Mouse (Mus musculus): Measurements from ENCODE around the gene Fam181a.

Gene Fam181a

DNA sequence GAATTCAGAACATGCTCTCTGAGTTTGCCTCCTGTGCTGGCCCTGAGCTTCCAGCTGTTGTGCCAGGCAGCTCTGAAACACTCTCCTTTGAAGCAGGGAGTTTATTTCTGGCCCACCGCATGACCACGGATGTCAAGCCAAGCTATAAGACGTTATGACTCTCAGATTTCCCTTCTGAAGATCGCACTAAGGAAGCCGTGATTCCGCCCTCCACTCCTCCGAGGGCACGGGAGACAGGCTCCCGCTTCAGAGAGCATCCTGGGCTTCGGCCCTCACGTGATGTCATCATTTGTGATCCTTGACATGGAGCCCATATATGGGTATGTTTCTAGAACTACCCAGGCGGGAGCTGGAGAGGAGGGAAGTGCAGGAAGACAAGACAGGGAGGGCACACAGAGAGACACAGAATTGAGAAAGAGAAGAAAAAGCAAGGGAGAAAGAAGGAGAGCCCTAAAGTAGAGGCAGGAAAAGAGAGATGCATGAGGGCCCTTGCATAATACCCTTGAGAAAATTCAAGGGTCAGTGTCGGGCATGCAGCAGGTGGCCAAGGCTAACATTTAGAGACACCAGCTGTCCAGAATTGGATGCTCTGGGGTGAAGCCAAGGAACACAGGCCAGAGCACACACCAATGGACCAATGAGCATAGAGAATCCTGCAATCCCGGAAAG is 45.1 kb downstream of the Fam181a start, which contains the start of gene Asb2:
Asb2 (minus strand) TSS at position 256 of the 669 bp plus-strand sequence.
- no peaks in the 10 kb centered on the region for H3K36me3 ChIP-seq (ENCODE audit: insufficient read depth, low read length)
- H3K4me1 ChIP-seq (replicated peaks; ENCODE audit: low read depth, low read length) = no peaks in the 10 kb centered on the region
- H3K4me3 ChIP-seq (replicated peaks; ENCODE audit: low read length) = no peak within 1 kb of the TSS
- TF ChIP-seq CTCF (conservative IDR thresholded peaks at IDR 0.05; ENCODE audit: low read length) (no peak), NANOG (IDR thresholded peaks at IDR 0.05; ENCODE audit: borderline replicate concordance, low read length) (no peak), POU5F1 (IDR thresholded peaks at IDR 0.05; ENCODE audit: borderline replicate concordance, low read length) (no peak)
- 0 out of 2 replicates have a peak, but pooled peaks cover 3% of the 10 kb centered on the region for H3K9me3 ChIP-seq (ENCODE audit: low read length)
- H3K27me3 ChIP-seq (ENCODE audit: insufficient read depth, low read length) = peaks cover 5% of the 10 kb centered on the region; the same call in 1 of the 2 replicates

DNA sequence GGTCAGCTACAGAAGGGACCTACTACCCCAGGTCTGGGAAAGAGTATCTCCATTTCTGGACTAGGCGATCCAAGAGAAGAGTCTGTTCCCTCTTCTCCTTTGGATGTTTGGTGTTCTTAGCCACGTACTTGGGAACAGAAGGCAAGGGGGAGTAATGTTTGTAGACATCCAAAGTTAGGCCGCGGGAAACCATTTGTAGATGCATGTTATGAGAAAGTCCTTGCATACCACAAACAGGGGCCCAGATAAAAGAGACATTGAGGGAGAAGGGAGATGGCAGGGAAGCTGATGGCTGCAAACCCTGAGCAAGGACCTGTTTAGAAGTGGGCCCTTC is 45.6 kb downstream of the Fam181a start:
- Histone ChIP-seq H3K4me1 (replicated peaks; ENCODE audit: low read depth, low read length) (no peaks in the 10 kb centered on the region), H3K36me3 (ENCODE audit: insufficient read depth, low read length) (no peaks in the 10 kb centered on the region), H3K4me3 (replicated peaks; ENCODE audit: low read length) (no peak overlapping the region), H3K27me3 (ENCODE audit: insufficient read depth, low read length) (peaks cover 5% of the 10 kb centered on the region; the same call in 1 of the 2 replicates), H3K9me3 (ENCODE audit: low read length) (0 out of 2 replicates have a peak, but pooled peaks cover 3% of the 10 kb centered on the region)
- TF ChIP-seq NANOG (IDR thresholded peaks at IDR 0.05; ENCODE audit: borderline replicate concordance, low read length) (no peak), CTCF (conservative IDR thresholded peaks at IDR 0.05; ENCODE audit: low read length) (no peak), POU5F1 (IDR thresholded peaks at IDR 0.05; ENCODE audit: borderline replicate concordance, low read length) (no peak)

DNA sequence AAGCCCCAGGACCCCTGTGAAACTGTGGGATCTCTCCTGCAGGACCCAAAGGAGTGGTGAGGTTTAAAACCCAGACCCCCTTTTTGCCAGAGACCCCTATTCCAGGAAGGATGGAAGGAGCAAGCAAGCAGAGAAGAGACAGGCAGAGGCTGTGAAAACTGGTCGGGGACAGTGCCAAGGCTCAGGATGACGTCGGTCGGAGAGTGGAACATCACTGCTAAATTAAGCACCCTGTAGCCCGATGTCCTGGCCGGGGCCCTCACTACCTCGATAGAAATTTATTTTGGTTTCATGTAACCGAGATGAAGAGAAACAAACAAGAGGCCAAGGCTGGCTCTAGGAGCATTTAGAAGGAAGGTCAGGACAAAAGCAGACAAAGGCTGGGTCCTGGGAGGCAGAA is 47.4 kb downstream of the Fam181a start:
- Histone ChIP-seq H3K4me1 (replicated peaks; ENCODE audit: low read depth, low read length) (no peaks in the 10 kb centered on the region), H3K4me3 (replicated peaks; ENCODE audit: low read length) (no peak overlapping the region), H3K36me3 (ENCODE audit: insufficient read depth, low read length) (no peaks in the 10 kb centered on the region), H3K27me3 (ENCODE audit: insufficient read depth, low read length) (peaks cover 10% of the 10 kb centered on the region; the same call in 1 of the 2 replicates), H3K9me3 (ENCODE audit: low read length) (no peaks in the 10 kb centered on the region)
- no peak for TF ChIP-seq NANOG (IDR thresholded peaks at IDR 0.05; ENCODE audit: borderline replicate concordance, low read length)
- no peak for TF ChIP-seq POU5F1 (IDR thresholded peaks at IDR 0.05; ENCODE audit: borderline replicate concordance, low read length)
- TF ChIP-seq CTCF (conservative IDR thresholded peaks at IDR 0.05; ENCODE audit: low read length) = no peak

DNA sequence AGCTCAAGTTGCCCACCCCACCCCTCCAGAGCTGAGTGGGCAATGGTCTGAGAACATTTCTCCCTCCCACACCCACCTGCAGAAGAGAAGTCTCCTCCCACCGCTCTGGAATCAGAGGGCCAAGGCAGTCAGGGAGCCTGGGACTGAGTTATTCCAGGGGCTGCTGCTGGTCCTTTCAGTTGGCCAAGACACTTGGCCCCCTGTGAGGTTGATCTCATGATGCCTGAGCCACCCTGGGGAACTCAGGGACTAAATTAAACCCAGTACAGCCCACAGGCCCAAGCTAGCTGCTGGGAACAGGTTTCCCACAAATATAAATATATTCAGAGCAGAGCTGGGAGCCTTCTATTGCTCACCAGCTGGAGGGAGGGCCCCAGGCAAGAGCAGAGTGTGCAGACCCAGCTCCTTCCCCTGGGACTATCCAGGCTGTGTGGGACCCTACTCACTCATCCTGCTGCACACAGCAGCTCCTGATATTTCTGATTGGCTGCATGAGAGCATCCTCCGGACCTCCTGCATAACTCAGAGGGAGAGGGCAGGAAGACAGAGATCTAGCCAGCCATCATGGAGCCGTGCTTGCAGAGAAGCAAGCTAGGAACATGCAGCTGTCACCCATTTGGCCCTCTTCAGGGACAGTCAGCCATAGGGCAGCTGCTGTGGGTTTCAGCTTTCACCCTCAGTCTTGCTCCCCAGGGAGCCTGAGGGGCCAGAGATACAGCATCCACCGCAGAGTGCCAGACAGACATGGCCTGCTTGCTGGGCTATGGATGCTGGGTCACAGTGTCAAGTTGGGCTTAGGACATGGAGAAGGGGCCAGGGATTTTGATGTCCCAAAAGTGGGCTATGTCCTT is 48.4 kb downstream of the Fam181a start:
- no peaks in the 10 kb centered on the region for H3K36me3 ChIP-seq (ENCODE audit: insufficient read depth, low read length)
- H3K9me3 ChIP-seq (ENCODE audit: low read length) = no peaks in the 10 kb centered on the region
- H3K4me1 ChIP-seq (replicated peaks; ENCODE audit: low read depth, low read length) = no peaks in the 10 kb centered on the region
- H3K4me3 ChIP-seq (replicated peaks; ENCODE audit: low read length) = no peak overlapping the region
- TF ChIP-seq NANOG (IDR thresholded peaks at IDR 0.05; ENCODE audit: borderline replicate concordance, low read length) = no peak
- no peak for TF ChIP-seq POU5F1 (IDR thresholded peaks at IDR 0.05; ENCODE audit: borderline replicate concordance, low read length)
- no peak for TF ChIP-seq CTCF (conservative IDR thresholded peaks at IDR 0.05; ENCODE audit: low read length)
- peaks cover 17% of the 10 kb centered on the region; the same call in 1 of the 2 replicates for H3K27me3 ChIP-seq (ENCODE audit: insufficient read depth, low read length)

DNA sequence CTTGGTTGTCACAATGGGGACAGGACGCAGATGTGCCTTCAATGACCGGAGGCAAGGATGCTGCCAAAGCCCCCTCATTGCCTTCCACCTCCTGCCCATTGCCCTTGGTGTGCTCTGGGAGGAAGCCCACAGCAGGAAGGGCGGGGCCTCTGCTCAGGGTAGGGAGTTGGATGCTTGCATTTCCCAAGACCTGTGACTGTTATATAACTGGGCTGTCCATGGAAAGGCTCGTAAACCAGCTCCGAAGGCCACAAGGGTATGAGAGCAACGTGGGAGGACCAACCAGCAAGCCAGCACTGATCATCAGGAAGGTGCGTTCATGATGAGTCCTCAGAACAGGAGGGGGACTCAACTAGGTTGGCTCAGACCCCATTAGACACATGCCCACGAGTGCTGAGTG is 50.0 kb downstream of the Fam181a start:
- H3K9me3 ChIP-seq (ENCODE audit: low read length) = no peaks in the 10 kb centered on the region
- no peaks in the 10 kb centered on the region for H3K4me1 ChIP-seq (replicated peaks; ENCODE audit: low read depth, low read length)
- TF ChIP-seq NANOG (IDR thresholded peaks at IDR 0.05; ENCODE audit: borderline replicate concordance, low read length) (no peak), POU5F1 (IDR thresholded peaks at IDR 0.05; ENCODE audit: borderline replicate concordance, low read length) (no peak)
- H3K4me3 ChIP-seq (replicated peaks; ENCODE audit: low read length) = no peak overlapping the region
- H3K27me3 ChIP-seq (ENCODE audit: insufficient read depth, low read length) = 0 out of 2 replicates have a peak, but pooled peaks cover 15% of the 10 kb centered on the region
- no peaks in the 10 kb centered on the region for H3K36me3 ChIP-seq (ENCODE audit: insufficient read depth, low read length)

DNA sequence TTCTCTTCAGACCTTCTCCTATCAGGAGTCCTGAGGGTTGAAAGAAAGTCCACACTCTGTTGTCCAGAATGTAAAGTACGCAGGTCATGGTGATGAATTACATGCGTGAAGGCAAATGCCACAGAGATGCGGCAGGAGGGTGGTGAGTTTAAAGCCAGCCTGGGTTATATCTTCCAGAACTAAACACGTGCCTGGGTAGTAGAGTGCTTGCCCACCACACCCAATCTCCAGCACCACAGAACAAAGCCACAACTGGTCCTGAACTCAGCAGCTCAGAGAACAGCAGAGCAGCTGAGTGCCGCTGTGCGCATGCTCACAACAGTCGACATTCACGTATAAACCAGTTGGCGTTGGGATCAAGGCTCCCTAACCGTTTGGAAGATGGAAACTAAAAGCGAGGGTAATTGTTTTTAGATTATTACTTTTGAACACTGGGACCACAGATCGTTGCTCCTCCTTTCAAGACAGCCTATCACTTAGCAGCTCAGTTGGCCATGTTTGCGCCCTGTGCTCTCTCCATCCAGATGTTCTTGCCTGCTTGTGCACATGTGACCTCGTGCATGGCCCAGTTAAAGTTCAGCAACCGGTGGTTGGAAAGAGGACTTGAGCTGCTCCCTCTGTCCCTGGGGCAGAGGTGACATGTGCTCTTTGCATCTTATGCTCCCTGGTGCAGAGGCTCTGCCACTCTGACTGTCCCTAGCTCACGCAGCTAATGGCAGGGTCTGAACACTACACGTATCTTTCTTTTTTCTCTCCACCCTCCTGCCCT is 50.9 kb downstream of the Fam181a start:
- Histone ChIP-seq H3K27me3 (ENCODE audit: insufficient read depth, low read length) (0 out of 2 replicates have a peak, but pooled peaks cover 15% of the 10 kb centered on the region), H3K36me3 (ENCODE audit: insufficient read depth, low read length) (no peaks in the 10 kb centered on the region), H3K9me3 (ENCODE audit: low read length) (no peaks in the 10 kb centered on the region), H3K4me3 (replicated peaks; ENCODE audit: low read length) (no peak overlapping the region), H3K4me1 (replicated peaks; ENCODE audit: low read depth, low read length) (no peaks in the 10 kb centered on the region)
- TF ChIP-seq CTCF (conservative IDR thresholded peaks at IDR 0.05; ENCODE audit: low read length) = no peak
- no peak for TF ChIP-seq NANOG (IDR thresholded peaks at IDR 0.05; ENCODE audit: borderline replicate concordance, low read length)
- TF ChIP-seq POU5F1 (IDR thresholded peaks at IDR 0.05; ENCODE audit: borderline replicate concordance, low read length) = no peak

DNA sequence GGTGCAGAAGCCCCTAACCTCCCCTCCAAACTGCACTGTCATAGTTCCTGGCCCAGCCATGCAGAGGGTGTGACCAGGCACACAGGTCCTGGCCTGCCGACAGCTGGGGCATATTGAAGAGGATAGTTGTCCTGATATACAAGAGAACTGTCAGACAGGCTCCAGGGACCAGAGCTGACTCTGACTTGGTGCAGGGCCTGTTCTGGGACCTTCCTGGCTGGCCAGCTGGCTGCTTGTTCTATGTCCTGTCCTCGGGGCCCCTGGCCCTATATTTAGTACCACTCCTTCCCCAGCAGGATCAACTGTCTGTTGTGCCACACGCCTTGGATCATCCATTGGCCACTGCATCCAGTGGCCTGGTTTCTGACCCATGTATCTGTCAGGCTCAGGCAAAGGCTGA is 51.6 kb downstream of the Fam181a start:
- Histone ChIP-seq H3K27me3 (ENCODE audit: insufficient read depth, low read length) (0 out of 2 replicates have a peak, but pooled peaks cover 15% of the 10 kb centered on the region), H3K4me3 (replicated peaks; ENCODE audit: low read length) (no peak overlapping the region), H3K4me1 (replicated peaks; ENCODE audit: low read depth, low read length) (peaks cover 1% of the 10 kb centered on the region; the same call in 1 of the 2 replicates), H3K36me3 (ENCODE audit: insufficient read depth, low read length) (no peaks in the 10 kb centered on the region), H3K9me3 (ENCODE audit: low read length) (no peaks in the 10 kb centered on the region)
- no peak for TF ChIP-seq POU5F1 (IDR thresholded peaks at IDR 0.05; ENCODE audit: borderline replicate concordance, low read length)
- no peak for TF ChIP-seq NANOG (IDR thresholded peaks at IDR 0.05; ENCODE audit: borderline replicate concordance, low read length)
- TF ChIP-seq CTCF (conservative IDR thresholded peaks at IDR 0.05; ENCODE audit: low read length) = no peak

Measured in E14TG2a.4 (cell line).